Mouse (Mus musculus): Measurements from ENCODE around the gene Copz1.

GRCm38 (mm10) chr15:103339166-103339960, 66.8 kb downstream of the Copz1 start:
- TF ChIP-seq TCF12 (IDR thresholded peaks at IDR 0.05; ENCODE audit: low read depth, low read length): no peak
- no peak for TF ChIP-seq NELFE (IDR thresholded peaks at IDR 0.05; ENCODE audit: low read depth, low read length)
- no peak for TF ChIP-seq USF1 (IDR thresholded peaks at IDR 0.05; ENCODE audit: low read depth, low read length)
- no peak for TF ChIP-seq EP300 (IDR thresholded peaks at IDR 0.05; ENCODE audit: low read length)
- TF ChIP-seq MXI1 (IDR thresholded peaks at IDR 0.05; ENCODE audit: low read depth, low read length): no peak
- TF ChIP-seq USF2 (conservative IDR thresholded peaks at IDR 0.05; ENCODE audit: low read depth, low read length): no peak
- no peak for TF ChIP-seq SMC3 (IDR thresholded peaks at IDR 0.05; ENCODE audit: low read depth, low read length)
- no peak for TF ChIP-seq CTCF (conservative IDR thresholded peaks at IDR 0.05 in 1 of 2, IDR thresholded peaks at IDR 0.05 in 1 of 2; ENCODE audit: low read depth in 2 of 2, low read length in 2 of 2)
- TF ChIP-seq POLR2A (IDR thresholded peaks at IDR 0.05; ENCODE audit: low read depth, low read length): no peak
- no peak for TF ChIP-seq MYC (IDR thresholded peaks at IDR 0.05; ENCODE audit: low read depth, low read length)
- no peak for TF ChIP-seq BHLHE40 (IDR thresholded peaks at IDR 0.05; ENCODE audit: low read depth, low read length)
- no peak for TF ChIP-seq E2F4 (IDR thresholded peaks at IDR 0.05; ENCODE audit: insufficient replicate concordance, low read depth, low read length)
- no peak for TF ChIP-seq MAFK (IDR thresholded peaks at IDR 0.05; ENCODE audit: insufficient replicate concordance, low read length)
- TF ChIP-seq MEF2A (IDR thresholded peaks at IDR 0.05; ENCODE audit: borderline replicate concordance, low read depth, low read length): no peak
